Mouse (Mus musculus): Measurements from ENCODE around the gene Smurf2.
"Not testable (repeated sequence)": the region's sequence is repeated elsewhere in the genome, so short reads cannot be mapped to it uniquely, and the experiment has no call there.

The Smurf2 gene

DNA sequence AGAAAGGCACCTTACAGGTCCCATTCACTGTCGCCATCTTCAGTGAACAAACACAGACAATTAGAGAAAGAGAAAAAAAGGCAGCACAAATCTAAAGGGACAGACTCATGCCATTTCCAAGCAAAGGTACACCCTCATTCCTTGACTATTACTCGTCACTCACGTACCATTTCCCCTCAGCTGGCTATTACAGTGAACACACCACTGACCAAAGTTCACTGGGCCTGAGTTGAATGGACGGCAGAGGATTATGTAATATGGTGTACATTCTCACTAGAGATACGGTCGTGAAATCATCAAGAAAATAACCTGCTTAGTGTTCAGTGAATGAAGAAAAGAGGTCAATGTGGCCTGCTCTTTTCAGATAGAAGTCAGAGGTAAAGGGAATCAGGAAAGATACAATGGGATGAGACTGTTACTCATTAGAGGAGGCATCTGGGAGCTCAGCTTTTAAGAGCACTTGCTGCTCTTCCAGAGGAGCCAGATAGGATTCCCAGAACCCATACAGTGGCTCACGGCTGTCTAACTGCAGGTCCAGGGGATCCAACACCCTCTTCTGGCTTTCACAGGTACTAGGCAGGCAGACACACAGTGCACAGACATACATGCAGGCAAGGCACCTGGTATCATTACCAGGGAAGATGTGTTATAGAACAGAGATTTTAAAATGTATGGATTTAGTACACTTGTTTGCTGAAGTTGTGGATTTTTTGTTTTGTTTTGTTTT is 107.9 kb downstream of the Smurf2 start:
- no peak for DNase-seq (ENCODE audit: low read depth, low spot score)

DNA sequence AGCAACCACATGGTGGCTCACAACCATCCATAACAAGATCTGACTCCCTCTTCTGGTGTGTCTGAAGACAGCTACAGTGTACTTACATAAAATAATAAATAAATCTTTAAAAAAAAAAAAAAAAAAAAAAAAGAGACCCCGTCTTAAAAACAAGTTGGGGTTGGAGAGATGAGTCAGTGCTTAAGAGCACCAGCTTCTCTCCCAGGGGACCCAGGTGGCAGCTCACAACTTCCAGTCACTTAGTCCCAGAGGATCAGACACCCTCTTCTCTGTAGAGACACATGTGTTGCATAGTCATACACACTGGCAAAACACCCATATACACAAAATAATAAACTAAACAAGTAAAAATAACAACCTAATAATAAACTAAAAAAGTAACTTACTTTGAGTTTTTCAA is 113.1 kb downstream of the Smurf2 start:
- DNase-seq (ENCODE audit: low read depth, low spot score), result not testable (repeated sequence)

DNA sequence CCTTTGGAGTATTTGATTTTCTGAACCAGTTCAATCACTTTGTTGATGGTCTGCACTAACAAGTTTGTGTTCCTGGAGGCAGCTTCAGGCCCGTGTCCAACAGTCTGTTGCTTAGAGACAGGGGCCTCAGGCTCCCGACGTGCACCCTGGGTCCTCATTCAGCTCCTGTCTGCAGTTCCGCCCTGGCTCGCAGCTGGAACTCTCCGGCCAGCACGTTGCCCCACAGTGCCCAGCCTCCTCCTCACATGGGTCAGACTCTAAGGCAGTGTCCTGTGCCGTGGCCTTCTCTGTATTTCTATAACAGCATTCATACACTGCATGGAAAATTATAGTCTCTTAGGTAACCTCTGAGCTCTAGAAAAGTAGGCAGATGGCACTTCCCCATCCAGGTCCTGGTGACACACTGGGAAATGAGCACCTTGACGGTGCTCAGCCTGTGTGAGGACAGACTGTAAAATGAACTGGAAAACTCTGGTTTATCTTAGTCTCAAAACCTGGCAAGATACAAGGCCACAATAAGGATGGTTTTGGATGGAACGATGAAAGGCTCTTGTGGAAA is 118.4 kb downstream of the Smurf2 start:
- DNase-seq (ENCODE audit: low read depth, low spot score), result no peak

DNA sequence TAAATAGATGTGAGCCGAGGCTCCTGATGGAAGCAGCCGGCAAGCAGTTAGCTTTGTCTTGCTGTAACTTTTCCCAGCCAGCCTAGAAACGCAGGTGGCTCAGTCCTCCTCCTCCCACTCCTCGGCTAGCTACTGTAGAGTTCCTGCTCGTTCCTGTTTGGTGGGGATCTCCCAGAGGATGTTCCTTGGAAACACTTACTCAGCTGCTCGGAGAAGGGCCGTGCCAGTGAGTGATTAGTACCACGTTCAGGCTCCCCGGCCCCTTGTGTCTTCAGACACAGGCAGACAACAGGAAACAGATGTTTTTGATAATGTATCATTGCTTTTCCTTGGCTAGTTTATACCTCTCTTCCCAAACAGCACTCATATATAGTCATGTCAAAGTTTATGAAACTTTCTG is 124.8 kb downstream of the Smurf2 start:
- peak; percentile 96 for DNase-seq (ENCODE audit: low read depth, low spot score)

GRCm38 (mm10) chr11:106793846-106794245 is 126.7 kb downstream of the Smurf2 start:
- DNase-seq (ENCODE audit: low read depth, low spot score), result peak; percentile 49

DNA sequence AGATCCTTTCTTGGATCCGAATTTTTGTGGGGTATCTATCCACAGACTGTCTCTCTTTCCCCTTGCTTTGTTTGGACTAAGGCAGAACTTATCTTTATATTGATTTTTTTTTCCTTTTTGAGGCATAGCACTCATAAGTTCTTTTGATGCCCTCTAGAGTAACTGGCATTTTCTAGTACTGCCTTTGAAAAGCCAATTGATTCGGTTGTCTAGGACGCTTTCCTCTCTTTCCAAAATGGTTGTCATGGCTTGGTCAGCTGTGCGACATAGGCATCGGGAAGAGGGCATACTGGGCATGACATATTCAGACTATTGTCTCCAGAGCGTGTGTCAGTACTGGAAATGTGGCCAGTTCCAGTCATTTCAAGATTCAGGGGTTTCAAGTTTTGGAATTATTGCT is 130.9 kb downstream of the Smurf2 start:
- DNase-seq (ENCODE audit: low read depth, low spot score), result peak; percentile 60

- peak; percentile 98 for DNase-seq (ENCODE audit: low read depth, low spot score)
Measured at GRCm38 (mm10) chr11:106788775-106789459, 131.6 kb downstream of the Smurf2 start, which contains the start of the genes Ddx5 and Cep95. Gene Ddx5 (minus strand): TSS chr11:106789185. Gene Cep95 (plus strand): TSS chr11:106789252.

DNA sequence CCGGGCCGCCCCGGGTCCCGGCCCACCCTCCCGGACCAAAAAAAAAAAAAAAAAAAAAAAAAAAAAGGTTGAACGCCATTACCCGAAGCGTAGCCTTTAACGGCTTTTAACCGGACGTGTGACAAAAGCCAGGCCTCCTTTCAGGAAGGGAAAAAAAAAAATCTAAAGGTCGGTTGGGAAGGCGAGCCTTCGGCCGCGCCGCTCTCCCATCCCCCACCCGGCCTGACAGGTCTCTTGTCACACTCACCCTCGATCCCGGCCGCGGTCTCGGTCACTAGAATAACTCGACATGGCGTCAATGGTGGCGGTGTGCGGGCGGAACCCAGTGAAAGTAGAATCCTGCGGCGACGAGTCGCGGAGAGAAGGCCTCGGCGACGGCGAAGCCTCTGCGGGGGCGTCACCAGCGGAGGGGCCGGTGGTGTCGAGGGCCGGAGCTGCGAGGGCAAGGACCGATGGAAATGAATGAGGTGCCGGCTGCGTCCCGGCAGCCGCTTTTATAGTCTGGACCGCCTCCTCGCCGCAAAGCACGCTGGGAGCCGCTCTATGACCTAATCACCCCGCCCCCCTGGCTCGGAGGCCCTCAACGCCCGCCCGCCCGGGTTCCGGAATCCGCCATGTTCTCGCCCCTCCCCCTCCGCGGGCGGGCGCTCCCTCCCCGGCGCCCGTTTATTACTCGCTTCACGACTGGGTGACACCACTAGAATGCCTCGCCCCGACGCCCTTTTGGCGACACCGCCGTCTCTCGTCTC is 132.3 kb downstream of the Smurf2 start:
- DNase-seq (ENCODE audit: low read depth, low spot score), result peak; percentile 95

- DNase-seq (ENCODE audit: low read depth, low spot score), result peak; percentile 80
Measured at GRCm38 (mm10) chr11:106787131-106788025, 133.1 kb downstream of the Smurf2 start.

DNA sequence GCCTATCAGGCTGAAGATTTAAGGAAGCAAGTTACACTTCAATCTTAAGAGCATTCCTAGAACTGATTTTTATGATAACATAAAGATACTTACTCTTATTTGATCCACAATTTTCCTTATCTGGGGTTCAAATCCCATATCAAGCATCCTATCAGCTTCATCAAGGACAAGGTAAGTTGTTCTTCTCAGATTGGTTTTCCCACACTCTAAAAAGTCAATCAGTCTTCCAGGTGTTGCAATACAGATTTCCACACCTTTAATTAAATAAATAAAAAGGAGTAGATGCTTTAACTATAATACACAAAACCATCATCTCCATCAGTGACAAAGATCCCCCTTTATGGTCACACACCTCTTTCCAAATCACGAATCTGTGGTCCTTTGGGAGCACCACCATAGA is 135.5 kb downstream of the Smurf2 start:
- DNase-seq (ENCODE audit: low read depth, low spot score), result no peak

DNA sequence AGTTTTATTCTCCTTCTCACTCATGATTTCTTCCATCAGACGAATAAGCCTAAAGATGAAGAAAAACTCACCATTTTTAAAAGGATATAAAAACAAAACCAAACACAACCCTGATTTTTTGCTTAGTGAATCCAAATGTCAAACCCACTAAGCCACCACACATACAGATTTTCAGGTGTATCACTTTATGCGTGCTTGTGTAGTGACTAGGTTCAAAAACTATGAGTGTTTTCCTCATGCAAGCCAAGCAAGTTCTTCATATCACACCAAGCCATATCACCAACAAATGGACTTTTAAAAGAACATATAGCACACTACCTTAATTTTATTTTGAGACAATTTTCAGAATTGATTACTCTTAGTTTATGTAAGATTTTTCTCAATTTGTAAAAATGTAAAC is 136.0 kb downstream of the Smurf2 start:
- peak; percentile 8 for DNase-seq (ENCODE audit: low read depth, low spot score)

DNA sequence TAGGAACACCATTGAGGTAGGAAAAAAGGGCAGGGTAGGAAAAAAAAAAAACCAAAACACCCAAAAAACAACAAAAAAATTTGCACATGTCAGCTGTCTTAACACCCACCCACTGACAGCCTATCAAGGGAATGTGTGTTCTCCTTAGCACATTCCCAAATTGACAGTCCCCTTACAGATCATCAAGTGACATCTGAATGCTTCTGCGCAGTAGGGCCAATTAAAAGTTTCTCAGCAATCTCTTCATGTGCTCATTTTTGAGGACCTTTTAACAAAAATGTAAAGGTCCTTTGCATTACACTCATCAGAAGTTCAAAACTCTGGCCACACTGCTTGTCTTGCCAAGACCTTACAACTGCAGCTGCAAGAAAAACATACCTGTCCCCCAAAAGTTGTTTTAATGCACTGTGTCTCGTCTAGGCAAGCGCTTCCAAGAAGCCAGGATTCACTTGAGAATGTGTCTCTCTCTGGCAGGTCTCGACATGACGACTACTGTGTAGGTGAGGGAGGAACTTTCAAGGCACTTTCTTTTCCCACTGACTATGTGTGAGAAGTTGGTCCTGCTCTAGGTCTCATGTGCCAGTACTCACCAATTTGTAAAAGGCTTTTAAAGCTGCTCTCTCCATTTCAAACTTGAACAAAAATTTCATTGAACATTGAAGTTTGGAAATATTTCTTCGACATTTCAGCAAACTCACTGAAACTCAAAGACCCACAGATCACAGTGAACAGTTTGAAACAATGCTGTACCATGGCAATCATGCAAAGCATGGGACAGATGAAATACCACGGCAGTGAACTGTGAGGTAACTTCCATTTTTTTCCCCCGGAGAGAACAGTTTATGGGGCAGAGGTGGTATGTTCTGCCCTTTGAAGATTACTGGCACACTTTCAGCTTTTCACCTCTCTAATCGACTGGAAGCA is 137.4 kb downstream of the Smurf2 start:
- peak; percentile 20 for DNase-seq (ENCODE audit: low read depth, low spot score)

GRCm38 (mm10) chr11:106782271-106782670 is 138.2 kb downstream of the Smurf2 start:
- DNase-seq (ENCODE audit: low read depth, low spot score), result peak; percentile 3

- peak; percentile 29 for DNase-seq (ENCODE audit: low read depth, low spot score)
Measured at GRCm38 (mm10) chr11:106780590-106781220, 139.8 kb downstream of the Smurf2 start.

- DNase-seq (ENCODE audit: low read depth, low spot score), result no peak
Measured at GRCm38 (mm10) chr11:106780089-106780425, 140.5 kb downstream of the Smurf2 start.

GRCm38 (mm10) chr11:106779388-106780088 is 141.0 kb downstream of the Smurf2 start, which contains the start of gene Polg2:
Gene Polg2 (minus strand): TSS chr11:106779537.
- DNase-seq (ENCODE audit: low read depth, low spot score), result peak; percentile 96

GRCm38 (mm10) chr11:106778589-106779387 is 141.7 kb downstream of the Smurf2 start:
- DNase-seq (ENCODE audit: low read depth, low spot score), result no peak

GRCm38 (mm10) chr11:106778132-106778531 is 142.4 kb downstream of the Smurf2 start:
- DNase-seq (ENCODE audit: low read depth, low spot score), result no peak
